Mouse (Mus musculus) gastrocnemius, postnatal 25 days (tissue): Measurements from ENCODE around the gene Rbm43. TPM values are rescaled to one million over a fixed set of nuclear protein-coding genes. Genes with fewer than 3 reads are reported as not detected.

Experiments
- DNase-seq: peaks from one replicate; pipeline ENCODE4 v3.0.0; 2022
- long read RNA-seq, 2 experiments: library from polyadenylated mRNA; stranded (forward); transcript quantifications; one replicate each; pipeline ENCODE4 v2.0.0; 2021
- total RNA-seq, 2 experiments: library from RNA; stranded (reverse); gene quantifications; 1 replicate in 1 of 2; 2 replicates in 1 of 2; pipeline ENCODE4 v1.2.3; 2021

Gene Rbm43
- 1 to 10 TPM; 1.4 to 1.8 TPM for total RNA-seq
- long read RNA-seq, experiment 1: 0 reads
- long read RNA-seq, experiment 2, partial matches to known transcripts: 0 of 1 reads
- long read RNA-seq, experiment 2, other reads (novel, unspliced or antisense): 1 of 1 reads

DNA sequence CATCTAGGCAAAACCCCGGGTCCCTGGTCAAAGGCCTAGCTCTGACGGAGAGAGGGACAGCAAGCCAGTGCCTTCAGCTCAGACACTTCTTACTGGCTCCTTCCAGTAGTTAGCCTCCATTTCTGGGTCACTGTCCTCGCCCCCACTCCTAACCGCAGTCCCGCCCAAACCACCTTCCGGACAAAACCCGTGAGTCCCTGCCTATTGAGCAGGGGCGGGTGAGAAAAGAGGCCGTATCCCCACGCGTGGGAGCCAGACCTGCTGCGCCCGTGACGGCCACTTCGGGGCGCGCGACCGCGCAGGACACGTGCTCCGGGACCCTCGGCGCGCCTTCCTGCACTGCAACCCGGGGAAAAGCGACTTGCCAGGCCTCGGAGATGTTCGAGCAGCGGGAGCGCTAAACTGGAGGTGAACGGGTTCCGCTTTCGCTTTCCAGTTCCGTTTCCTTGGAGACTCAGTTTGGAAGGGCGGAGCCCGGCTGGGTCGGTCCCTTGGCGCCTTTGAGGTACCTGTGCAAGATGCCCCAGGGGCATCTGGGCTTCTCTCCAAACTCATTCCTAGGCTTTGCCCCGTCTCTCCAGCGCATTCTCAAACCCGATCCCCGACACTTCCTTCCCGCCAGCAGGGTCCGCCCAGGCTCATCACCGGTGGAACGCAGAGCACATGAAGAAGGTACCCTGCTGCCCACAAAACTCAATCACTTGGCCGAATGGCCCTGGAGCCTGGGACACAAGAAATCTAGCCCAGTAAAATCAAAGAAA, at the start of gene Rbm43:
Rbm43 (minus strand) TSS at position 590 of the 761 bp plus-strand sequence.
- peak; percentile 67 for DNase-seq

DNA sequence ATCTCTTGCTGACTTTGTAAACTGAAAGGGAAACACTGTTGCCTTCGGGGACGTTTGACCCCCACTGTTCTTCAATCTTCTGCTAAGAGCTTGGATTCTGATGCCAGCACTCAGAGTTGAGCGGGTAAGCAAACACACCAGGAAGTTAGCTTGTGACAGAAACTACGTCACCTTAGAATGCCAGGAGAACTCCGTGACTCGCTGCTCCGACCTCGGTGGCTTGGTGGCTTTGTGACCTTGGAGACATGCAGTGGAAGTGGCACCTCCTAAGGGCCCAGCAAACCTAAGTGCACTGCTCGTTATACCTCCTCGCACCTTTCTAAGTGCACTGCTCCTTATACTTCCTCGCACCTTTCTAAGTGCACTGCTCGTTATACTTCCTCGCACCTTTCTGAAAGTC, 47.3 kb upstream of the Rbm43 start:
- no peak for DNase-seq

DNA sequence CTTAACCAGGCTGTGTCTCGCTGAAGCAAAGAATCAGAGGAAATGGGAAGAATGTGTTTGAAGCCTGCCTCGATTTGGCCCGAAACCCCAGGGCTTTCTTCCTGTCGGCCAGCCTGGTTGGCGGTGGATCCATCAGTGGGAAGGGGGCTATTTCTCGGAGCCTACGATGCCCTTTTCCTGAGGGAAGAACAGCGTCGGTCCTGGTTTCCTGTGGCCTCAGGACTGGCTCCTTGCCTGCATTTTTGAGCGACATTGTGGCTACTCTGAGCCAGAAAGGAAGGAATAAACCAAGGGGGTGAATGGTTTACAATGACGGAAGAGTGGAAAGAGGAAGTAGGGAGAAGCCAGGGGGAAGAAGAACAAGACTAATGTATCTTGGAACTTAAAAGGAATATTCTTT, 46.7 kb upstream of the Rbm43 start:
- no peak for DNase-seq

DNA sequence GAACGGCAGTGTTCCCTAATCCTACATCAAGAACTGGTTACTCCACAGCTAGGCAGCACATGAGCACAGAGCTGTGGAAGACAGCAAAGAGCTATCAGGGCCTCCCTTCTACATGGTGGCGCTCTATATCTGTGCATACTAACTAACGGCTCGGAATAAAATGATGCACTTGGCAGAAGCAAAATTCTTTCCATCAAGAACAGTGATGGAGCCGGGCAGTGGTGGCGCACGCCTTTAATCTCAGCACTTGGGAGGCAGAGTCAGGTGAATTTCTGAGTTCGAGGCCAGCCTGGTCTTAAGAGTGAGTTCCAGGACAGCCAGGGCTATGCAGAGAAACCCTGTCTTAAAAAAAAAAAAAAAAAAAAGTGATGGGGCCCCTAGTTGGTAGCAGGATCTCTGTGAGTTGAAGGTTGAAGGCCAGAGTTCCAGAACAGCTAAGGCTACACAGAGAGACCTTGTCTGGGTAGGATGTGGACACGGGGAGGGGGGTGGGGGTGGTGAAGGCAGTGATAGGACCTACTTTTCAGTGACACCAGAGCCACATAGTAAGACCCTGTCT, 38.5 kb upstream of the Rbm43 start, which contains the start of gene Nmi:
Nmi (minus strand) TSS at position 85 of the 559 bp plus-strand sequence.
- DNase-seq: no peak

DNA sequence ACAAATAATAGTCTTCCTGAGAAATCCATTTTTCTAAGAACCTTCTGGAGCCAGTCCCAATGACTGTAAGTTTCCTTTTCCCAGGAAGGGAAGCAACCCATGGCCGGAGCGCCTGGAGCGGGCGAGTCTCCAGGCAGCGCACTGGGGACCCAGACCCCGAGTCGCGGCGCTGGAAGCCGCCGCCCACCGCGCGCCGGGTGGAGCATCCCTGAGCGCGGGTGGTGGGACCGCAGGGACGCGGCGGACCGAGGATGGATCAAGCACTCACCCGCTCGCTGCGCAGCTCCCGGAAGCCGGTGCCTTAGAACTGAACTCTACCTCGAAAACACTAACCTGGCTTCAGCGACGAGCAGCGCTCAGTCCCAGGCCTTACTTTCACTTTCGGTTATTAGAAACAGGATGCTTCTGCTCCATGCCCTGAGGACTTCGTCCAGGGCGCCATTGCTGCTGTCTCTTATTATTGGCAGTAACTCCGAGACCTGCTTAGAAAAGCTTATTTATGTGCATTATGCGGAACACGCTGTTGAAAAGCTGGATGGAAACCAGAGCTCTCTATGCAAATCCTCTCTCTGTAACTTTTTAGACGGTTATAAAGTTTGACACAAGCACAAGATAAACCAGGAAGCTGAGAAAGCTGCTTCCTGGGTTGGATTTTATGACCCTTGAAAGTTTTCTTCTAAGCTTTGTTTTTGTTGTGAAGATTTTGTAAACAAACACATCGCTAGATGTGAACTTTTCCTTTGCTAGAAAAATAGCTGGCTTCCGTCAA, 37.9 kb upstream of the Rbm43 start:
- peak; percentile 50 for DNase-seq

DNA sequence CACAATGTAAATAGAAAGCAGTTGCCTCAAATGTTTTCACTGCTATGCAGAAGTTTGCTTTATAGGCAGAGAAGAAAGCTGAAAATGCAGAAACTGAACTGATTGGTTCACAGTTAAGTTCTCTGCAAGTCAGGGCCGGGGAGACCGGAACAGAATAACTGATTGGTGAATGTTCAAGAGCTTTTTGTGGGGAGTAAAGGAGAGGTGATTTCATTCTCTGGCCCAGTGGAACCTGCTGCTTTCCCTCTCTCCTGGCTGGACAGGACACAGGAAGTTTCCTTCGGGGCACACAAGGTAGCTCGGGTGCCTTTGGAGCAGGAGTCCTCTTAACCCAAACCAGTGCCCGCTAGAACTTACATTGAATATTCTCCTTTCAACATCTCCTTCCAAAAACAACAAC, 37.2 kb upstream of the Rbm43 start:
- no peak for DNase-seq

DNA sequence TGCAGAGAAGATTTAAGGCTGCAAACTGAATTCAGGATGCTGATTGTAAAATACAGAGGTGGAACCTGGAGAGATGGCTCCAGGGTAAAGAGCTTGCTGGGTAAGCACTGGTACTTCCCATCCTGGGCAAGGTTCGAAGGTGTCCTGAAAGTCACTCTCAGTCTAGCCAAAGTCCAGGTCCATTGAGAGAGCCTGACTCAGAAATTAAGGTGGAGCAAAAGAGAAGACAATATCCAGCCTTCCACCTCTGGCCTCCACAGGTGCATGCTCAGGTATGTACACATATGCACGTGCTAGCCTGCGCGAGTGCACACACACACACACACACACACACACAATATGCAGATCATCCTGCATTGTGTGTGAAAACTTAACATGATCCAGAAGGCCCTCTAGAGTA, 35.9 kb upstream of the Rbm43 start:
- DNase-seq: no peak

DNA sequence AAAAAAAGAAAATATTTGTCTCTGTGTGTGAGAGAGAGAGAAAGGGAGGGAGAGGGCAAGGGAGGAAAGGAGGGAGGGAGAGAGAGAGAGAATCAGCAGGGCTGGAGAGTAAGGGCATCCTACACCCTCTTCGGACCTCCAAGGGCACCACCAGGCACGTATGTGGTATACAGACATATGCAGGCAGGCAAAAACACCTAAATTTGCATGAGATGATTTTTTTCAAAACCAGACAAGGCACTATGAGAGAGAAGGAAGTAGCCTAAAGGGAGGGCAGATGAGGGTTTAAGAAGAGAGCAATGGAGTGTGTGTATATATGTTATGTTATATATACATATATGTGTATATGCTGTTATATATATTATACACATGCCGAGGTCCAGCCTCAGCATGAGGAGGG, 32.3 kb upstream of the Rbm43 start:
- no peak for DNase-seq

DNA sequence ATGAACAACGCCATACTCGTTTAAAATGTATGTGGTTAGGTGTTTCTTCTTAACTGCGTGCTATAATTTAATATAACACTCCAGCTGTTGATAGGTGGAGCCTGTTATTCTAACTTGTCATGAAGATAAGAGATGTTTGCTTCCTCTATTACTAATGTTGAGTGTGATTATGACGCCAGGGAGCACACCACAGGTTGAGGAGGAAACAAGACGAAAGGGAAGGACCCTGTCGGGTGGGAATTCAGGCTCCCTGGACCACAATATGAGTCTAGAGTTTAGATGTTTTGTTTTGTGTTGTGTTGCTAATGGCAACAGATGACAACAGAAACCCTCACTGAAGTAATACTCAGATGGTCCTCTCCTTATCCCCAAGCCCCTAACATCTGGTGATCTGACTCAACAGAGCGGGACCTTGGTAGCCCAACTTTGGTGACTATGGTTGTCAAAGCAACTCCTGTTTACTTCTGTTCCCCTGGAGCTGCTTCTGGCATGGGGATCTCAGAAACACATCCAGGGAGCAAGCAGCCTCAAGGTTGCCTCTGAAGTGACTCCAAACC, 18.8 kb upstream of the Rbm43 start:
- DNase-seq: no peak

DNA sequence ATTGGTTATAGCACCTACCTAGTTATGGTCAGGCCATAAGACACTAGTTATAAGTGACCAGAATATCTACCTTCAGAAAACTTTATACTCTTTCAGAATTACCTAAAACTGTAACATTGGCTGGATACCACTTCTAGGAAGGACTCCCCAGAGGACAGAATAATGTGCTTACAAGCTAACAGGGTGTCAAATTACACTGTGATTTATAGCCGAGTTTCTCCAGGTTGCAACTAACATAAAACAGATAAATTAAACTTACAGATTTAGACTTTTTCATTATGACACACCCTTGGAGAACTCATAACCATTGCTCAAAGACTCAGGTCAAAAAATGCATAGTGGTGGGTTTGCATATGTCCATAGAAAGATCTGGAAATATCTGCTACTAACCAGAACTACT, 15.9 kb upstream of the Rbm43 start:
- no peak for DNase-seq

DNA sequence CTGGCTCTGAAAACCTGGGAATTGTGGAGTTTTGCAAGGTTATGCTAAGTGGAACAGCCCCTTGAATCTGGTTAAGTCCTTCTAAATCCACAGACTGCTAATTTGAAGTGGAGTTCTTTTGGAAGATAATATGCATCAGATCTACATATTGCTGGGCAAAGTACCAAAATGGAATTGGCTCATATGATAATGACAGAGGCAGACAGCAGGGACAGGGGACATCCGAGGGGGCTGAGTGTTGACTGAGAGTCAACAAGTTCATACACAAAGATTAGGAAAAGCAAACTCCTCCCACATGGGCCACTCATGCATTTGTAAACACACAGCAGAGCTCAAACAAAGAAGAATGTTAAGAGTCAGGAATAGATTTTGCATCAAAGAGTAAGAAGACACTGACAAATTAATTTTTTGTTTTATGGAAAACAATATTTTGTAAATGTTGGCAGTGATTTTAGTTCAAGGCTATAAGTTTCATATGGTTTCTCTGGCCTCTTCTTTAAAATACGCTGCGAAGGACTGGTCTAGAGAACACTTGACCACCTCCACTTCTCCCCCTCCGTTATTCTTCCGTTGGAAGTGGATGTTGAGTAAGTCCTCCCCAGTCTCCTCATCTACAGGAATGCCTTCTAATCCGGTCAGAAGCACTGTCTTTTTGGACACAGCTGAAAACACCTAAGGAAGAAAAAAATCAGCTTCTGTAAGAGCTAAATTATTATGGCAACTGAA, 13.3 kb upstream of the Rbm43 start:
- DNase-seq: no peak

DNA sequence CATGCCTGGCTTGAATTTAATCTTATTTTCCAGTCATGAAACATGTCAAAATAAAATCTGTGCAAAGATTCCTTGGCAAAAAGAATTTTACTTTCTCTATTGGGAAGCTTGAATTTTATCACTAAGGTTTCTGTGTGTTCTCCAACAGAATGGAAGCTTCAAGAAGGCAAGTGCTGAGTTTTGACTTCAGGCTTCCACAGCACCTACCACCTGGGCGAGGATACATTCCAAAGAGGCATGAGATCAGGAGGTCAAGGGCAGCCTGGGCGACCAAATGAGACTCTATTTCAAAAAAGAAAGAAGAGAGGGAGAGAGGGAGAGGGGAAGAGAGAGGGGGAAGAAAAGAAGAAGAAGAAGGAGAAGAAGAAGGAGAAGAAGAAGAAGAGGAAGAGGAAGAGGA, 10.8 kb upstream of the Rbm43 start:
- no peak for DNase-seq

DNA sequence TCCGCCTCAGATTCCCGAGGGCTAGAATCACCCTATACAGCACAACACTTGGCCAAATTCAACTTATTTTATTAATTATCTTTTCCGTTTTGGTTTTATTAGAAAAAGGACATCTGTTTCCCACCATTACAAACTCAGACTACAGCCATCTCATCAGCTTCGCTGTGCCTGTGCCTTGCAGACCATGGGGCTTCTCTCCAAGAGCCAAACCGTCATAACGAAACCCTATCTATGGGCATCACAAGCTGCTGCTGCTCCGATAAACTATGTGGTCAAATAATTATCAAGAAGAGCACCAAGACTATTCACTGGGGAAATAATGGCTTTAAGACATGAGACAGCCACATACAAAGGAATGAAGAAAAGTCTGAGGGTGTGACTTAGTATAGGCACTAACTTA, 6.9 kb upstream of the Rbm43 start:
- no peak for DNase-seq

DNA sequence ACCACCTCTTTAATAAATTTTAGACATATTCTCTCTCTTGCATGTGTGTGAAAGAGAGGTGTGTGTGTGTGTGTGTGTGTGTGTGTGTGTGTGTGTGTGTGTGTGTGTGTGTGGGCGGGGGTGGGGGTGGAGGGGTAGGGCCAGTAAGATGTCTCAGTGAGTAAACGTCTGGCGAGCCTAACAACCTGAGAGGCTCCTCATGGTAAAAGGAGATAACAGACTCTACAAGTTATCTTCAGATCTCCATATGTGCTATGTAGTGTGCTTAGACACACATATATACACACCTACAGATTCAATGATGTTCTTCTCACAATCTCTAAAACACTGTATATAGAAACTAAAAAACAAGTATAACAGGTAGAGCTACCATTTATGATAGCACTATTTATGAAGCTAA, 3.8 kb upstream of the Rbm43 start:
- no peak for DNase-seq

DNA sequence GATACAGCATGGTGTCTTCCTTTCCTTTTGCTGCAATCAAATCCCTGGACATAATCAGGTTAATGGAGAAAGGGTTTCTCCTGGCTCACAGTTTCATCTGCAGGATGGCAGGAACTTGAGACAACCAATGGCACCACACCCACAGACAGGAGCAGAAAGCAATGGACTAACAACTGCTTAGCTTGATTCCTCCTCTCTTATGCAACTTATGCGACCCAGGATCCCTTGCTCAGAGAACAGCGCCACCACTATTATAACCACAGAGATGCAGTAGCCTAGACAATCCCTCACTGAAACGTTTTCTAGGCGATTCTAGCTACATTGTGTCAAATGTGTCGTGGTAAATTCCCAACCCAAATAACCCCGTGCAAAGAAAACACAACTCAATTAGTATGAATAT, 2.0 kb upstream of the Rbm43 start:
- no peak for DNase-seq

DNA sequence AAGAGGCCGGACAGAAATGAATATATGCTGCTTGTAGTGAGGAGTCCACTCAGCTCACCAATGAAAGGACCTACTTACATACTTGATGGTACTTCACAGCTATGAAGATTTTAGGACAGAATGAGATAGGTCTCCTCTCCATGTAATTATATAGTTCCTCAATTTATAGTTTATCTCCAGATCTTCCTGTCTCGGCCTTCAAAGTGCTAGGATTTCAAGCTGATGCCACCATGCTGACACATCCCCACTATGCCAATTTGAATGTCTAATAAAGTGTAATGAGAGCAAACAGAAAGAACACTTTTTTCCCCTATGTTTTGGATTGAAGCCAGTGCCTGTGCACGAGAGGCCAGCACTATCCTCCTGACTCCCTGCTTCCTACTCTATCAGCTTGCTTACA, 1.6 kb upstream of the Rbm43 start:
- DNase-seq: no peak

DNA sequence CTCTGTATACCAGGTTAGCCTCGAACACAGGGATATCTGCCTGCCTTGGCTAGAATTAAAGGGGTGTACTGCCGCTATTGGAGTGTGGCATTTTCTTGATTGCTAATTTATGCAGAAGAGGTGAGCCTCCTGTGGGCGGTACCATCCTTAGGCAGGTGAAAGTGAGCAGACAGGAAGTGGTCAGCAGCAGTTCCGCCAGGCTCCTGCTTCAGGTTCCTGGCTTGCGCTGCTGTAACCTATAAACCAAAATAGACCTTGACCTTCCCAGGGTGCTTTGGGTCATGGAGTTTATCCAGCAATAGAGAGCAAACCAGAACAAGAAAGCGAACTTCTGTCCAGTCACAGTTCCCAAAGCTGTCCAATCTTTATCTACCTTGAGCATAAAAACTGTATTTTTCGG, 958 bp upstream of the Rbm43 start:
- DNase-seq: no peak

DNA sequence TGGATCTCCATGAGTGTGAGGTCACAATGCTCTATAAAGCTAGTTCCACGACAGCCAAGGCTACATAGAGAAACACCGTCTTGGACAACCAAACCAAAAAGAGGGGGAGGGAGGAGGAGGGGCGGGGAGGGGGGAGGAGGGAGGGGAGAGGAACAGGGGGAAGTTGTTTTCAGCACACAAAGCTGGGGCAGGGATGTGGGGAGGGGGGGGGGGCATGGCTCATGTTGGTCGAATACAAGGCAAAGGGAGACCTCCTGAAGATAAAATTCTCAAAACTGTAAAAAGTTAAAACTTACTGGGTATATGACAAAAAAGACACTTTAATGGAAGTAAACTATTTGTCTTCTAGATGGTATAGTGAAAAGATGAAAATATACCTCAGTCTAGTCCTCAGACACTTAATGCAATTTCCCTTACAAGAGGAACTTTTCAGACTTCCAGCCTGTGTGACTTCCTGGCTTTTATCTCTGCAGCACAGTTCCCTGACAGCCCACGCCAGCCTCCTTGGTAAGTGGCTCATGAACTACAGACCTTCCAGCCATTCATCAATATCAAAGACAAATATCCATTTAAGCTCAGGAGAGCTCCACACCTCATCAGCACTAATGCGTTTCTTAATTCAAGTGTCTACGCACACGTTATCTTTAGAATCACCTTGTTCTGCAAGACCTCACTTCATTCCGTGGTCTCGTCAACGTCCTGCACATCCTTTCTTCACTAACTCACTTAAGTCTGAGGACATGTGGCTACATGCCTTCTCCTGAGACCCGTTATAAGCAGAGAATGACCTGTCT, 1.4 kb downstream of the Rbm43 start:
- DNase-seq: no peak

DNA sequence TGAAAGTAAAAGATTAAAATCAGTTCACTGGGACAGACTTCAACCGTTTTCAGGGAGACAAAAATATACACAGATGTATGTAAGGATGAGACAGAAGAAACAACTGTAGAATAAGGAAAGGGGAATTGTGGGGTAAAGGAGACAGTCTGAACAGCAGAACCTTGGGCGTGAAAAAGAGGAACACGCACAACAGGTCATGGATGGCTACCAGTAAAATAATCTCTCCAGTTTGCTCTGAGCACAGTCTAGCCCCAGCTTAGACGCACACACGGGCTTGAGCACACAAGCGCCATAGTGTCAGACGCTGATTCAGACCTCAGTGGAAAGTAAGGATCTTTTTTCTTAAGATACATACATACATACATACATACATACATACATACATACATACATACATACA, 3.7 kb downstream of the Rbm43 start:
- no peak for DNase-seq

DNA sequence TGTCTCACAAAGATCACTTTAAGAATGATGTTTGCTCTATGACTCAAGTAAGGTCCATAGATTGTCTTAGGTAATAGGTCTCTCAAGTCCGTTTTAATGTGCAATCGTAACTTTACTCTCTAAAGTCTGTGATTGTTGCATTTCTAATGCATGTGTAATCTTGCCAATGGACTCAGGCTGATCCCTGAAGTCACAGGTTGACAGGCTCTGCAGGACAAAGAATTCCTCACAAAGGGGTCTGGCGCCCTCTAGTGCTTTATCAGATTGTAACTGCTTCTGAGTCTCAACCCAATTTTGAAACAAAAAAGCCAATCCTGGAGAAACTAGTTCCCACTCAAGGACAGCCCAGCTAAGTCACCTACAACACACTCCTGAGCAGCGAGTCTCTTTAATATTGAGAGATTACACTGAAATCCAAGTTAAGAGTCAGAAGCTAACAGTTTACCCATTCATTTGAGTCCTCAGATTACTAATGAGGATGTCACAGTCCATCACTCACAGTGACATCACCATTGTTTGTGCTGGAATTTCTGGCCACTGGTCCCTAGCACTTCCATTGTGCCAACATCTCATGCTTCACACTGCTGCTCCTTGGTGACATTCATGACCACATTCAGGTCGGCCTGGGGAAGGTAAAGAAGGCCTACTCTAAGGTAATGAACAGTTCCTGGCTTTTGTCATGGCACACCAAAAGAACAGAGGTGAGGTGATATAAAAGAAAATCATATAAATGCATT, 19.9 kb downstream of the Rbm43 start:
- peak; percentile 33 for DNase-seq

DNA sequence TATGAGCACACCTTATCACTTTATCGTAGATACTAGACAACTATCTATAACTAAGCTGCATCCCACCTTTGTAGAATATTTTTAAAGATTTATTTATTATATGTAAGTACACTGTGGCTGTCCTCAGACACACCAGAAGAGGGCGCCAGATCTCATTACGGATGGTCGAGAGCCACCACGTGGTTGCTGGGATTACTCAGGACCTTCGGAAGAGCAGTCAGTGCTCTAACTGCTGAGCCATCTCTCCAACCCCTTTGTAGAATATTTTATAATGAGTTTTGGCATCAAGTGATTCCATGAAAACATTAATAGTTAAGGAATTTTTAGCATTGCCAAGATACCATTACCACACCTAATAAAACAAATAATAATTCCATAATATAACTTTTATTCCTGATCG, 20.4 kb downstream of the Rbm43 start:
- DNase-seq: no peak
